Mouse (Mus musculus): ENCODE results near the gene Lrp1. TPM values are rescaled to one million over a fixed set of nuclear protein-coding genes. Genes with fewer than 3 reads are reported as not detected.

Gene Lrp1
- polyA plus RNA-seq (2014; fragmentation: Nextera tagmentation; extraction: Ambion mirVana): 71.2 and 75.0 TPM in 2 replicates

- peak within 1 kb of the TSS; percentile 80 for H3K27ac ChIP-seq (ENCODE audit: low read depth, low read length)
- H3K4me1 ChIP-seq (replicated peaks; ENCODE audit: control insufficient read depth, insufficient read depth, low read length): peaks cover 15% of the 10 kb centered on the region
- no peaks in the 10 kb centered on the region for H3K27me3 ChIP-seq (ENCODE audit: control insufficient read depth, insufficient read depth, low read length)
- DNase-seq (ENCODE audit: low spot score) (peak; percentile 75), ATAC-seq (replicated peaks; ENCODE audit: low FRiP score) (peak; percentile 77)
- peak within 1 kb of the TSS; percentile 74 for H3K4me3 ChIP-seq (ENCODE audit: low read depth, low read length)
- H3K36me3 ChIP-seq (ENCODE audit: control insufficient read depth, insufficient read depth, low read length): no peaks in the 10 kb centered on the region
- 1% methylated on average over 26 of the region's 32 CpGs for WGBS
- no peaks in the 10 kb centered on the region for H3K9me3 ChIP-seq (ENCODE audit: control insufficient read depth, low read length)
- H3K4me2 ChIP-seq (ENCODE audit: low read depth, low read length, severe bottlenecking): peak within 1 kb of the TSS; percentile 47
- peak within 1 kb of the TSS; percentile 82 for H3K9ac ChIP-seq (ENCODE audit: low read length)
Measured at GRCm38 (mm10) chr10:127620406-127621190, at the start of gene Lrp1. Gene Lrp1 (minus strand): TSS chr10:127621148.

- Histone ChIP-seq H3K4me1 (replicated peaks; ENCODE audit: control insufficient read depth, insufficient read depth, low read length) (peaks cover 22% of the 10 kb centered on the region), H3K27ac (ENCODE audit: low read depth, low read length) (no peak overlapping the region), H3K36me3 (ENCODE audit: control insufficient read depth, insufficient read depth, low read length) (no peaks in the 10 kb centered on the region), H3K9me3 (ENCODE audit: control insufficient read depth, low read length) (no peaks in the 10 kb centered on the region), H3K27me3 (ENCODE audit: control insufficient read depth, insufficient read depth, low read length) (peaks cover 31% of the 10 kb centered on the region), H3K9ac (ENCODE audit: low read length) (no peak overlapping the region), H3K4me2 (ENCODE audit: low read depth, low read length, severe bottlenecking) (no peak overlapping the region), H3K4me3 (ENCODE audit: low read depth, low read length) (no peak overlapping the region)
- no peak for ATAC-seq (replicated peaks; ENCODE audit: low FRiP score)
- DNase-seq (ENCODE audit: low spot score): no peak
- WGBS: 89% methylated on average over 2 of the region's 2 CpGs
Measured at GRCm38 (mm10) chr10:127670185-127670584, 49.2 kb upstream of the Lrp1 start.

GRCm38 (mm10) chr10:127669170-127669569 is 48.2 kb upstream of the Lrp1 start:
- 26% methylated on average over 7 of the region's 7 CpGs for WGBS
- ATAC-seq (replicated peaks; ENCODE audit: low FRiP score) (no peak), DNase-seq (ENCODE audit: low spot score) (no peak)
- no peaks in the 10 kb centered on the region for H3K9me3 ChIP-seq (ENCODE audit: control insufficient read depth, low read length)
- H3K27me3 ChIP-seq (ENCODE audit: control insufficient read depth, insufficient read depth, low read length): peaks cover 41% of the 10 kb centered on the region
- H3K9ac ChIP-seq (ENCODE audit: low read length): no peak overlapping the region
- H3K4me2 ChIP-seq (ENCODE audit: low read depth, low read length, severe bottlenecking): no peak overlapping the region
- no peak overlapping the region for H3K27ac ChIP-seq (ENCODE audit: low read depth, low read length)
- H3K4me1 ChIP-seq (replicated peaks; ENCODE audit: control insufficient read depth, insufficient read depth, low read length): peaks cover 24% of the 10 kb centered on the region
- no peaks in the 10 kb centered on the region for H3K36me3 ChIP-seq (ENCODE audit: control insufficient read depth, insufficient read depth, low read length)
- no peak overlapping the region for H3K4me3 ChIP-seq (ENCODE audit: low read depth, low read length)

- Histone ChIP-seq H3K4me2 (ENCODE audit: low read depth, low read length, severe bottlenecking) (peak within 1 kb of the TSS; percentile 64), H3K27ac (ENCODE audit: low read depth, low read length) (peak within 1 kb of the TSS; percentile 75), H3K27me3 (ENCODE audit: control insufficient read depth, insufficient read depth, low read length) (peaks cover 49% of the 10 kb centered on the region), H3K36me3 (ENCODE audit: control insufficient read depth, insufficient read depth, low read length) (no peaks in the 10 kb centered on the region), H3K4me3 (ENCODE audit: low read depth, low read length) (peak within 1 kb of the TSS; percentile 54), H3K4me1 (replicated peaks; ENCODE audit: control insufficient read depth, insufficient read depth, low read length) (peaks cover 24% of the 10 kb centered on the region), H3K9ac (ENCODE audit: low read length) (peak within 1 kb of the TSS; percentile 55), H3K9me3 (ENCODE audit: control insufficient read depth, low read length) (no peaks in the 10 kb centered on the region)
- WGBS: 3% methylated on average over 39 of the region's 40 CpGs
- ATAC-seq (replicated peaks; ENCODE audit: low FRiP score): peak; percentile 19; the same call in 1 of the 2 replicates
- peak; percentile 77 for DNase-seq (ENCODE audit: low spot score)
Measured at GRCm38 (mm10) chr10:127668093-127669050, 47.4 kb upstream of the Lrp1 start, which contains the start of gene Nab2. Gene Nab2 (minus strand): TSS chr10:127668568.

- 3% methylated on average over 33 of the region's 35 CpGs for WGBS
- Histone ChIP-seq H3K27me3 (ENCODE audit: control insufficient read depth, insufficient read depth, low read length) (peaks cover 58% of the 10 kb centered on the region), H3K4me1 (replicated peaks; ENCODE audit: control insufficient read depth, insufficient read depth, low read length) (peaks cover 25% of the 10 kb centered on the region), H3K27ac (ENCODE audit: low read depth, low read length) (peak overlapping the region; percentile 75; the same call in 1 of the 2 replicates), H3K9me3 (ENCODE audit: control insufficient read depth, low read length) (no peaks in the 10 kb centered on the region), H3K4me2 (ENCODE audit: low read depth, low read length, severe bottlenecking) (peak overlapping the region; percentile 95), H3K4me3 (ENCODE audit: low read depth, low read length) (peak overlapping the region; percentile 54), H3K9ac (ENCODE audit: low read length) (peak overlapping the region; percentile 61), H3K36me3 (ENCODE audit: control insufficient read depth, insufficient read depth, low read length) (no peaks in the 10 kb centered on the region)
- DNase-seq (ENCODE audit: low spot score) (peak; percentile 81), ATAC-seq (replicated peaks; ENCODE audit: low FRiP score) (peak; percentile 32; the same call in 1 of the 2 replicates)
Measured at GRCm38 (mm10) chr10:127667269-127668092, 46.5 kb upstream of the Lrp1 start.

- ATAC-seq (replicated peaks; ENCODE audit: low FRiP score) (peak; percentile 60), DNase-seq (ENCODE audit: low spot score) (peak; percentile 83)
- Histone ChIP-seq H3K9ac (ENCODE audit: low read length) (peak within 1 kb of the TSS; percentile 61), H3K9me3 (ENCODE audit: control insufficient read depth, low read length) (no peaks in the 10 kb centered on the region), H3K36me3 (ENCODE audit: control insufficient read depth, insufficient read depth, low read length) (no peaks in the 10 kb centered on the region), H3K27ac (ENCODE audit: low read depth, low read length) (peak within 1 kb of the TSS; percentile 75; the same call in 1 of the 2 replicates), H3K4me3 (ENCODE audit: low read depth, low read length) (peak within 1 kb of the TSS; percentile 54), H3K4me2 (ENCODE audit: low read depth, low read length, severe bottlenecking) (peak within 1 kb of the TSS; percentile 95), H3K4me1 (replicated peaks; ENCODE audit: control insufficient read depth, insufficient read depth, low read length) (peaks cover 31% of the 10 kb centered on the region), H3K27me3 (ENCODE audit: control insufficient read depth, insufficient read depth, low read length) (peaks cover 63% of the 10 kb centered on the region)
- under 1% methylated on average over 58 of the region's 73 CpGs for WGBS
Measured at GRCm38 (mm10) chr10:127666501-127667268, 45.7 kb upstream of the Lrp1 start, which contains the start of gene Nemp1. Gene Nemp1 (plus strand): TSS chr10:127666901.

- Histone ChIP-seq H3K9ac (ENCODE audit: low read length) (peak overlapping the region; percentile 61), H3K9me3 (ENCODE audit: control insufficient read depth, low read length) (no peaks in the 10 kb centered on the region), H3K4me2 (ENCODE audit: low read depth, low read length, severe bottlenecking) (peak overlapping the region; percentile 95), H3K4me3 (ENCODE audit: low read depth, low read length) (peak overlapping the region; percentile 54), H3K36me3 (ENCODE audit: control insufficient read depth, insufficient read depth, low read length) (no peaks in the 10 kb centered on the region), H3K4me1 (replicated peaks; ENCODE audit: control insufficient read depth, insufficient read depth, low read length) (peaks cover 34% of the 10 kb centered on the region), H3K27me3 (ENCODE audit: control insufficient read depth, insufficient read depth, low read length) (peaks cover 69% of the 10 kb centered on the region), H3K27ac (ENCODE audit: low read depth, low read length) (no peak overlapping the region)
- 2% methylated on average over 14 of the region's 14 CpGs for WGBS
- DNase-seq (ENCODE audit: low spot score) (peak; percentile 68), ATAC-seq (replicated peaks; ENCODE audit: low FRiP score) (no peak)
Measured at GRCm38 (mm10) chr10:127665366-127666181, 44.6 kb upstream of the Lrp1 start.
